Mouse (Mus musculus) adrenal gland, postnatal 25 days (tissue): Measurements from ENCODE around the gene Grik2. TPM values are rescaled to one million over a fixed set of nuclear protein-coding genes. Genes with fewer than 3 reads are reported as not detected.
"Not testable (repeated sequence)": the region's sequence is repeated elsewhere in the genome, so short reads cannot be mapped to it uniquely, and the experiment has no call there.

Experiments
- DNase-seq: peaks from one replicate; pipeline ENCODE4 v3.0.0; 2021; ENCODE audit warnings: mixed read lengths
- total RNA-seq: library from RNA; stranded (reverse); gene quantifications from 2 replicates; pipeline ENCODE4 v1.2.3, GENCODE M21; 2021

The Grik2 gene
- total RNA-seq, 1 experiment from 2014 or later = 4.2 TPM

DNA sequence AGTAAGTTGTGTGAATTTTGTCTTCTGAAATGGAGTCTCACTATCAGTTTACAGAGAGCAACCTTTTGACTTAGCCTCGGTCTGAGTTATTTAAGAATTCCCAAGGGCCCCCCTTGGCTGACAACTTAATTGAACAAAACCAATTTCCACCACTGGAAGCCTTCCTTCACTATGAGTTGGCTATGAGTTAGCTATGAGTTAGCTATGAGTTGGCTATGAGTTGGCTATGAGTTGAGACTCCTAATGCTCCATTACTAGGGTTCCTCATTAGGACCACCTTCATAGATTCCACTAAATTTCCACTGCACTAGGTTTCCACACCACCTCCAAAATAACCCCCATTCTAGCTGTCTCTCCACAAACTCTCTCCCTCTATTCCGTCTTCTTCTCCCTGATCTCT is 468.7 kb downstream of the Grik2 start:
- DNase-seq = no peak

DNA sequence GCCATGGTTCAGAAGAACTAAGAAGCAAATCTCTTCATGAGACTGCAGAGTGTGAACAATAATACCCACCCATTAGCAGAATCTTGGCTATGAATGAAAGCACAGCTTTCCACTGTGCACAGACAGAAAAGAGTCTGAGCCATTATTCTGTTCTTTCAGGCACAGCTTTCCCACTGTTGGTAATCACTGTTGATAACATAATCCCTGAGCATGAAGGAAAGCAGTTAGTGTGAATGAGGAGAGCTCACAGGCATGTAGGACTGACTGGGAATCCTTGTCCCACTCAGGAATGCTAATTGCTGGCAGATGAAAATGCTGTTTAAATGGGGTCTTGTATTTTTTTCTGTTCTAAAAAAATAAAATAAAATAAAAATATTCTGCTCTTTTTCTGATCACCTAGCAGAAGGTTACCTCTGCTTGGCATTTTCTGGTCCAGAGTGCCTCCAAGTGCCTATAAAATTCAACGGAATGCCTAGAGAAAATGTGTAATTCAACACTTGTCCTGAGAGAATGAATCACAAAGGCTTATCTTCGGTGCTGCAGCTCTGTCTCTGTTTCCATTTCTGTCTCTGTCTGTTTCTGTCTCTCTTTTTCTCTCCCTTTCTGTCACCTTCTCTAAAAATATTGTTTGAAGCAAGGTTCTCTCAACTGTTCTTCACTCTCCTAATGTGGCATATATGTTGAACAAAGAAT is 532.2 kb downstream of the Grik2 start:
- DNase-seq = no peak

DNA sequence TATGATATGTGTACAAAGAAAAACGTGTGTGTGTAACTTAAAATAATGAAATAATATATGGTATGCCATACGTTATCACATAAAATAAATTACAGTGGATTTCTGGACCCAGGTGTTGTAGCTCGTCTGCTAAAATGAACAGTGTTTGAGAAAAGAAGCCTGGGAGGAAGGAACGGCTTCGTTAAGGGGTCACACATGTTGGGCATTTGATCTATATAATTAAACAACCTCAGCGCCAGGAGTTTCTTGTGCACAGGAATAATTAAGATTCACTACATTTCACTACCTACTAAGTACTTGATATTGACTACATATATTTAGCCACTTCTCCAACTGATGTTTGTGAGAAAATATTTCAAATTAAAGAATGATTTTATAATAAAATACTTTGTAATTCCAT is 551.2 kb downstream of the Grik2 start:
- not testable (repeated sequence) for DNase-seq

DNA sequence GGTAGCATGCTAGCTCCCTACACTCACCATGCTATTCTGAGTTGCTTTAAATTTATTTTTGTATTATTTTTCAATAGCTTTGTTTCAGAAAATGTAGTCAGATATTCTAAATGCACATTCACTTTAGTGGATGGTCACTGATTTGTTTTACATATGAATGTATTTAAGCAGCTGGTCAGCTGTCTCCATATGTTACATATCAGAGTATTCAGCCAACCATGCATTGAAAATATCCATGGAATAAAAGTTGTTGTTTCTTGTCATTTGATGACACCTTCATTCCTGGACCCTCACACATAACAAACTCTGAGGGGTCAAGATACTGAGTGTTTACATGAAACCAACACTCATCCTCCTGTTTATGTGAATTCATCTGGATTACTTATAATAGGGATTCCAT is 551.7 kb downstream of the Grik2 start:
- DNase-seq = not testable (repeated sequence)

DNA sequence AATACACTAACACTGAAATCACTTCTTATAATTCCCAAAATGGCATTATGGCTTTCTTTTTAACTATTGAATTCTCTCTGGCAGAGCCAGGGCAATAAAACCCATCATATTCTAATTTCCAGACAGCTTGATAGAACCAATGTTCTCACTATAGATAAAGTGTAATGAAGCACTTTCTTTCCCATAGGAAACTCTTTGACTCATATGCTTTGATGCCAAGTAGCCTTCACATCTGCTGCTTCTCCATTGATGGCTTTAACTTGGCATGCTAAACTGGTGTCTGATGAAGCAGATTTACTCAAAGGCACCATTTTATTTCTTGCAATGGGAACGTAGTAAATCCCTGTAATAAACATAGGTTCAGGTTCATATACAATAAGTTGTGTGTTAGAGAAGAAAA is 568.5 kb downstream of the Grik2 start:
- DNase-seq = no peak

DNA sequence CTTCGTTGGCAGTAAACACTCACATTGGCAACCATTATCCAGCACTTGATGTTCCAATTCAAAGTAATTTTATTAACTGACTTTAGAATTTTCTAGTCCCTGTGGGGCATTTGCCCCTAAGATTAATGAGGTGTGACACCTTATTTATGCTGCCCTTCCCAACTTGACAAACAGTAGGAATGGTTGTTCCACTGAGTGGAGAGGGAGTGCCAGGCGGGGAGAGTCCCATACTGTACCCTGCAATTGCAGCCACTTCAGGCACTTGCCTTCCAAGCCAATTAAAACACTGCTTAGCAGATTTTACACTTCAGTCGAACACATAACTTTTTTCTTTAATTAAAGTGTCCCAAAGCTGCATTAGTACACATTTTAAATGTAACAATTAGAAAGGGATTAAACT is 568.9 kb downstream of the Grik2 start:
- no peak for DNase-seq

DNA sequence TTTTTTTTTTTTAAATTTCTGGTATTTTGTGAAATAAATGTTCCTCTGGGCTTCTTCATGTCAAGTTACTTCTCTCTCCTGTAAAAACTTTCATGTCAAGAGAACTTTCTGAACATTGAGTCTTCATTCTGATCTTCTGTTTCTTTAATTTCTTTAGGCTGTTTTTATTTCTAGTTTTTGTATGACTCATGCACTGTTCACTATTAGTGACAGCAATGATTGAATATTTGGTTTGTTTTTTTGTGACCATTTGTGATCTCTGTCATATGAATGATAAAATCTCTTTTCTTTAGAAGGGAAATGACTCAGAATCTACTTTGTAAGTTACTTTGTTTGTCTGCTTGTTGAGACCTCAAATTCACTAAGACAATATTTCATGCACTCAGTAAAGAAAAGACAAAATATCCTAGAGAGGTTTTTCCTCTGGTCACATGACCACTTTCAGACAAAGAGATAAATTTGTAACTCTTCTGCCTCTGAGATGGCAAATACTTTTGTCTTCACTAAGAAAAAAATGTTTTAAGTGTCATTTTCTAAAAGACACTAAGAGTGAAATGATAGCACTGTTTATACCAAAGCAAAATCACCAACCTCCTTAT is 596.7 kb downstream of the Grik2 start:
- DNase-seq = no peak

DNA sequence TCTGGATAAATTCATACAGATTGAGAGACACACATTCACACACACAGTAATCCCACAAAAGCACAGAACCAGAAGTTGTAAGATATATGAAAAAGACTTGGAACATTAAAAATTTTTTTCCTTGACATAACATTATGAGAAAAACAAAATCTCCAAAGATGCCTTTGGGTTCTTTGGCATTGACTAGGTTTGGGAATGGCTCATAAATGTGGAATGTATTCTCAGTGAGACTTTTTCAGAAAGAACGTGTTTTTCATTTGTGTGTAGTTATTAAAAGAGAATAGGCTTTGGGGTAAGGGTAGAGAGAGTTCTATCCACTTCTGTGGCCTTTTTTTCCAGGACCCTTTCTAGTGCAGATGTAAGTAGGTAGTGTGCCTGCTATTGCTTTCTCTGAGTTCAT is 597.3 kb downstream of the Grik2 start:
- DNase-seq = no peak

DNA sequence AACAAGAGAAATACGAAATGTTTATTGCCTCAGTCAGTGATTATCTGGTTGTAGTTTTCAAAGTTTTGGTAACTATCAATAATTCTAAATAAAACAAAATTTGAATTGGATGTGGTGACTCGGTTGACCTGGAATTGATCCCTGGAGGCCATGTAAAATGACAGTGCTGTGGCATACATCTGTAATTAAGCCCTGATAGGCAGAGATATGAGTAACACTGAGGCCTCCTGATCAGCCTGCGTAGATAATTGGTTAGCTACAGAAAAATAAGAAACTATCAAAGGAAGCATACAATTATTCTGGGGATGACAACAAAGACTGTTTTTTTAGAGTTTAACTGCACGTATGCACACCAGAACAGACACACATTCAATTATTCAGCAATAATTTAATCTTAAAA is 634.4 kb downstream of the Grik2 start:
- no peak for DNase-seq

DNA sequence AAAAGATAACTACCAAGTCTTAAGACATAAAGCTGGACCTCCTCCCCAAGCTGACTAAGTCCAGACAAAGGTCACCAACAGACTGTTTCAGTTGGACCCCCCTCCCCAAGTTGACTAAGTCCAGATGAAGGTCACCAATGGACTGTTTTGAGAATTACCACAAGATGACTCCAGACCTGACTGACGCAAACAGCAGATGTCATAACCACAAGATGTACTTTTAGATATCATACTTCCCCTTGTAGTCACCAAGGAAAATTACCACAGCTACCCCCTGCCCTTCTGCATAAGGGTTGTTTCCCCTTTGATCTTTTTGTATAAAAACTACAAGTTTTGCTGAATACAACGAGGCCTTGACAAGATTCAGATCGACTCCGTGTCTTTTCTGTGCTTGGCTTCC is 637.1 kb downstream of the Grik2 start:
- DNase-seq = not testable (repeated sequence)

DNA sequence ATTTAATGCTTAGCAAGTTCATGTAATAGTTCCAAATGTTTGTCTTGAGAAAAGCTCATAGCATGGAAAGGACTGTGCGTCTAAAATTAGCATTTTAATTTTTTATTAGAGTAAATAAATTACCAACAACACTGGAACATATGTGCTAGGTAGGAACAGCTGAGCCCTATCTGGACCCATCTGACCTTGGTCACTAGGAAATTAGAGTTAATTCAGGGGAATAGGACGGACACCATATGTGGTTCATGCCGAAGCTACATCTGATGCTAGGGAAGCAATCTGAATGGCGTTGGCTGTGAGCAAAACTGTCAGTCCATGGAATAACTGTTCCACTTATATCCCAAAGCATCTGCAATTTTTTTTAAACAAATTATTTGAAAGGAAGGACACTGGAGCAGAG is 638.9 kb downstream of the Grik2 start:
- DNase-seq = no peak

DNA sequence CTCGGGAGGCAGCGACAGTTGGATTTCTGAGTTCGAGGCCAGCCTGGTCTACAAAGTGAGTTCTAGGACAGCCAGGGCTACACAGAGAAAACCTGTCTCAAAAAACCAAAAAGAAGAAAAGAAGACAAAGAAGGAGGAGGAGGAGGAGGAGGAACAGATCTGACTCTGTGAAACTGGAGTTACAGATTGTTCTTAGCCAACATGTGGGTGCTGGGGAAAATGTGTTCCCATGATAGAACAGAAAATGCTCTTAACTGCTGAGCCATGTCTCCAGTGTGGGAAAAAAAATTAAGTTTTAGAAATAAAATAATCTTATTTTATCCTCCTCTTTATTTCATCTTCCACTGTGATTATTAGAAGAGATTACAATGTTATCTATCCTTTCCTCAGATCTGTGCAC is 645.9 kb downstream of the Grik2 start:
- DNase-seq = no peak

DNA sequence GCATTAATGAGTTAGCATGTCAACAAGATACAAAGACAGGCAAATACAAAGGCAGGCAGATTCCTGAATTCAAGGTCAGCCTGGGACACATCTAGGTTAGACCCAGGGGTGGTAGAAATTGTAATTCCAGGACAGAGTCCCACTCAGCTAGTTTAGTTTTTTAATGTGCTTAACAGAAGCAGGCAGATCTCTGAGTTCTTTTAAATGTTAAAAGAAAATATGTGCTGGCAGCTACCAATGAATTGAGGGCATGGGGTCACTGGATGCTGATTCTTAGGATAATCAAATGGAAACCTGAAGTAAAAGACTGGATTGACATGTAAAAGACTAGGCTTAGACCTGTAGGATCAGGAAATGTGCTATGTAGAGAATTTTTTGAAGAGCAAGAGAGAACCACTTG is 651.8 kb downstream of the Grik2 start:
- DNase-seq = no peak

DNA sequence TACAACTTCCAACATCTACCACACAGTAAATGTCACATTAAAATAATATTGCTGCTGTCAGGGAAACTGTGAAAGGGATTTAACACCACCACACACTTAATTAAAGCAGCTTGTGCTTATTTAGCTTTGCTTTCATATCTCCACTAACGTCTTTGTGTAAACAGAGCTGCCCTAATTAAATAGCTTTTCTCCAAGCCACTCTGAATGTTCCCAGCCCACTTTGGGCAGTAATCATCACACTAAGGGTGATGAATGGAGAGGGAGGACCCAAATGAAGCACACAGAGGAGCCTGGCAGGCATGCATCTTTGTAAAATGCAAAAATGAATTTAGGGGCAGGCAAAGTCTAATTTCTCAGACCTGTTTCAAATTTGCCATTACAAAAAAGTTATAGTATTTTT is 657.3 kb downstream of the Grik2 start:
- no peak for DNase-seq

DNA sequence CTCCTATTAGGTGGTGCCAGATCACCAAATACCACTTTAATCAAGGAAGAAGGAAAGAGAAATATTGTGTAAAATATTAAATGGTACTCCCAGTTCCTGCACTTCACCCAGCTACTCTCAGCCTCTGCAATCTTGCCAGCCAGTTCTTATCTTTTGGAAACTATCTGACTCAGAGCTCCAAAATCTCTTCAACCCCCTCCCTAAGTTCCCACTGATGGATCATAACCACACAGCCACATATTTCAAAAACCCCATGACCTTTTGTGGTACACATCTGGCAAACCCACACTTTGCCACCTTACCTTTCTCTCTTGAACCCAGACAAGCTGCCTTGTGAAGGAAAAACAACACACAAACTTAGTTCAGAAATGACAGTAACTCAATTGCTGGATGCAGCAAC is 738.2 kb downstream of the Grik2 start:
- no peak for DNase-seq

DNA sequence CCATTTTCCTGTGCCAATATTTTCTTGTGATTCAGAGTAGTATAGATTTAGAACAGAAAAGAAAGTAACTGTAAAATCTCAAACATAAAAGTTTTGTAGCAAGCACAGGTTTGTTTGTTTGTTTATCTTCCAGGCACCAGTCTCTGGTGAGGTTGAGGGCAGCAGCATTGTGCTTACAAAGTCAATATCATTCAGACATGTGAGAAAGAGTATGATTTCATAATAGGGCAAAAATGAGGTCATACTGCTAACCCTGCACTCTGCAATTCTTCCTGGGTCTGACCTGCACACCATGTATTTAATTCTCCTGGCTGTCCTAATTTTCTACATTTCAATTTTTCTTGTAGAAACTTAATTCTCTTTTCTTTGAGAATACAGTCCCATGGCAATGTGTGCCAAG is 739.2 kb downstream of the Grik2 start:
- no peak for DNase-seq
